ENCODE assay signal across 11 mouse cellular contexts in the genomic region with DNA sequence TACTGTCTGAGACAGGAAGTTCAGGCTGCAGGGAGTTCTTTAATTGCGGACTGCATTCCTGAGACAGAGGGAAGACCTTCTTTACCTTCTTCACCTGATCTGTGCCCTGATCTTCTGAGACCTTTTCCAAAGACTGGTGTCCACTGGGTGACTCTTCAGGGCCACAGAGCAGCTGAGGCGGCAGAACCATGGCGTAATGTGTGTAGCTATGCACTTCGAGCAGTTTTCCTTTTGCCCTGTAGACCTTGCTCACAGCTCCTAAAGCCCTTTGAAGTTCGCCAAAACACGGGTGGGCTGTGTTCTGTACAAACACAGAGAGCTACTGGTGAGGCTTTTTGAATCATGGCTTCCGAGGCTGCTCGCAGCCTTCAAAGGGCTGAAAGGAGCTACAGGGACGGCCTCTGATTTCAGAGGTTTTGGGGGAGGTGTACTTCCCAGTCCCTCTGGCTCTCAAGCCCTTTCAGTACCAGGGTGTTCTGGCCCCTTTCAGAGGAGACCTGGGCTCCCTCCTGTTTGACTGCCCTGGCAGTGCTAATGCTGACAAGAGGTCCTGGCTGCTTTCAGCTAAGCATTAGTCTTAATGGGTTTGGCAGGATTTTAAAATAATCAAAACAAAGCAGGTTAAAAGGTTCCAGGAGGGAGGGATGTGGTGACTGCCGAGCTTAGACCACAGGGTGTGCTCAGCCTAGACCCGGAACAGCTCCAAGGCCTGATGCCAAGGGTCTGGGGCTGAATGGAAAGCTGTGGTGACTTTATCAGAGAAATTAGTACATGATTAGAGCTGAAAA. TPM values are rescaled to one million over a fixed set of nuclear protein-coding genes. Genes with fewer than 3 reads are reported as not detected.
DNase-seq lines count a peak whose midpoint lies in the region; ATAC-seq lines count a peak whose summit lies in the region.
"Had no signal": no experiment of that assay in that cellular context is flagged by ENCODE, and none has a peak within 500 bp of the region (broad histone marks: within the 10 kb centered on the region; RNA-seq: fewer than 3 reads in every experiment).

No protein-coding gene starts in this region.

- H3K4me2 ChIP-seq in hindbrain, embryonic 12.5 days (replicated peaks), result no peak overlapping the region
- no peak overlapping the region for H3K4me2 ChIP-seq in forebrain, embryonic 14.5 days (ENCODE audit: low read length)
- H3K4me2 ChIP-seq in midbrain, embryonic 13.5 days (replicated peaks), result no peak overlapping the region
- no peak overlapping the region for H3K4me2 ChIP-seq in liver, embryonic 11.5 days

- DNase-seq in hindbrain, embryonic 10.5 days (ENCODE audit: low spot score), result peak; percentile 9
- DNase-seq in embryo, embryonic 10.5 days (ENCODE audit: low spot score), result peak; percentile 38
- peak; percentile 56 for DNase-seq in forebrain, embryonic 14.5 days (ENCODE audit: low spot score)
- DNase-seq in gastrocnemius, postnatal 10 days, result no peak
- DNase-seq in liver, embryonic 11.5 days (ENCODE audit: low spot score), result no peak
- DNase-seq: lung, adult 2 months had no signal

- WGBS in hindbrain, embryonic 10.5 days, result 50% methylated on average over 11 of the region's 11 CpGs
- 53% methylated on average over 11 of the region's 11 CpGs for WGBS in hindbrain, embryonic 12.5 days
- 30% methylated on average over 11 of the region's 11 CpGs for whole genome bisulfite sequencing in forebrain, embryonic 14.5 days
- WGBS in midbrain, embryonic 13.5 days, result 42% methylated on average over 11 of the region's 11 CpGs
- 52% methylated on average over 11 of the region's 11 CpGs for WGBS in liver, embryonic 11.5 days

- H3K4me1 ChIP-seq in hindbrain, embryonic 10.5 days (replicated peaks), result no peaks in the 10 kb centered on the region; the same call in 1 of the 2 replicates
- H3K4me1 ChIP-seq in hindbrain, embryonic 12.5 days, result peaks cover 6% of the 10 kb centered on the region
- H3K4me1 ChIP-seq in forebrain, embryonic 14.5 days (ENCODE audit: control insufficient read depth, insufficient read depth, low read length), result no peaks in the 10 kb centered on the region
- H3K4me1 ChIP-seq in midbrain, embryonic 13.5 days (replicated peaks), result peaks cover 25% of the 10 kb centered on the region
- no peaks in the 10 kb centered on the region for H3K4me1 ChIP-seq in liver, embryonic 11.5 days (replicated peaks; ENCODE audit: control insufficient read depth, insufficient read depth, low read length)

- no peaks in the 10 kb centered on the region for H3K27me3 ChIP-seq in hindbrain, embryonic 10.5 days (ENCODE audit: insufficient read depth, poor library complexity, severe bottlenecking)
- H3K27me3 ChIP-seq in hindbrain, embryonic 12.5 days, result no peaks in the 10 kb centered on the region
- H3K27me3 ChIP-seq in forebrain, embryonic 14.5 days (replicated peaks; ENCODE audit: control insufficient read depth, insufficient read depth, low read length), result no peaks in the 10 kb centered on the region
- H3K27me3 ChIP-seq in midbrain, embryonic 13.5 days, result no peaks in the 10 kb centered on the region
- no peaks in the 10 kb centered on the region for H3K27me3 ChIP-seq in liver, embryonic 11.5 days (replicated peaks; ENCODE audit: control insufficient read depth, insufficient read depth, low read length)

- no peak overlapping the region for H3K4me3 ChIP-seq in hindbrain, embryonic 10.5 days
- no peak overlapping the region for H3K4me3 ChIP-seq in hindbrain, embryonic 12.5 days
- no peak overlapping the region for H3K4me3 ChIP-seq in forebrain, embryonic 14.5 days (ENCODE audit: low read depth, low read length)
- H3K4me3 ChIP-seq in midbrain, embryonic 13.5 days (replicated peaks), result no peak overlapping the region
- no peak overlapping the region for H3K4me3 ChIP-seq in liver, embryonic 11.5 days (ENCODE audit: low read depth, low read length)
- H3K4me3 ChIP-seq: myocyte had no signal

- no peak overlapping the region for H3K9ac ChIP-seq in hindbrain, embryonic 12.5 days
- H3K9ac ChIP-seq in forebrain, embryonic 14.5 days (ENCODE audit: low read length), result no peak overlapping the region
- H3K9ac ChIP-seq in midbrain, embryonic 13.5 days (replicated peaks), result no peak overlapping the region
- H3K9ac ChIP-seq in liver, embryonic 11.5 days (ENCODE audit: low read depth, low read length), result no peak overlapping the region

- no peaks in the 10 kb centered on the region for H3K36me3 ChIP-seq in hindbrain, embryonic 10.5 days
- H3K36me3 ChIP-seq in hindbrain, embryonic 12.5 days, result no peaks in the 10 kb centered on the region
- H3K36me3 ChIP-seq in forebrain, embryonic 14.5 days (ENCODE audit: control insufficient read depth, insufficient read depth, low read length), result no peaks in the 10 kb centered on the region
- no peaks in the 10 kb centered on the region for H3K36me3 ChIP-seq in midbrain, embryonic 13.5 days
- H3K36me3 ChIP-seq in liver, embryonic 11.5 days (ENCODE audit: control insufficient read depth, insufficient read depth, low read length), result no peaks in the 10 kb centered on the region

- H3K27ac ChIP-seq in hindbrain, embryonic 10.5 days, result 0 out of 2 replicates have a peak overlapping the region, but pooled peaks have one; percentile 20
- H3K27ac ChIP-seq in hindbrain, embryonic 12.5 days, result no peak overlapping the region
- H3K27ac ChIP-seq in forebrain, embryonic 14.5 days (ENCODE audit: low read depth, low read length), result no peak overlapping the region
- H3K27ac ChIP-seq in midbrain, embryonic 13.5 days, result no peak overlapping the region
- no peak overlapping the region for H3K27ac ChIP-seq in liver, embryonic 11.5 days (ENCODE audit: low read depth, low read length)

- no peaks in the 10 kb centered on the region for H3K9me3 ChIP-seq in hindbrain, embryonic 10.5 days
- H3K9me3 ChIP-seq in hindbrain, embryonic 12.5 days (replicated peaks), result 0 out of 2 replicates have a peak, but pooled peaks cover 4% of the 10 kb centered on the region
- no peaks in the 10 kb centered on the region for H3K9me3 ChIP-seq in forebrain, embryonic 14.5 days (replicated peaks; ENCODE audit: control insufficient read depth, low read length)
- H3K9me3 ChIP-seq in midbrain, embryonic 13.5 days, result no peaks in the 10 kb centered on the region
- H3K9me3 ChIP-seq in liver, embryonic 11.5 days (ENCODE audit: control insufficient read depth, low read length), result no peaks in the 10 kb centered on the region

- no peak for ATAC-seq in hindbrain, embryonic 12.5 days (ENCODE audit: low FRiP score)
- ATAC-seq in forebrain, embryonic 14.5 days, result peak; percentile 36; the same call in 1 of the 2 replicates
- peak; percentile 35; the same call in 1 of the 2 replicates for ATAC-seq in midbrain, embryonic 13.5 days
- no peak for ATAC-seq in monocyte, adult 5-6 weeks (replicated peaks; ENCODE audit: insufficient number of reproducible peaks, low FRiP score, low TSS enrichment, poor library complexity, severe bottlenecking)
- ATAC-seq in liver, embryonic 11.5 days (replicated peaks; ENCODE audit: low FRiP score), result no peak

RNA-seq across cellular contexts. Expression of gene 4930583I09Rik, which starts 33.5 kb away (rescaled TPM):
- polyA plus RNA-seq in hindbrain, embryonic 10.5 days (2016; fragmentation: Nextera tagmentation; extraction: Ambion mirVana), result not detected in 2 replicates
- not detected in 2 replicates for polyA plus RNA-seq in hindbrain, embryonic 12.5 days (2016; fragmentation: Nextera tagmentation; extraction: Ambion mirVana)
- not detected in 2 replicates for polyA plus RNA-seq in forebrain, embryonic 14.5 days (2014; fragmentation: Nextera tagmentation; extraction: Ambion mirVana)
- polyA plus RNA-seq in midbrain, embryonic 13.5 days (2015; fragmentation: Nextera tagmentation; extraction: Ambion mirVana), result not detected in 2 replicates
- total RNA-seq in gastrocnemius, postnatal 10 days (2021), result not detected
- total RNA-seq in monocyte, adult 5-6 weeks (2017), result not detected in 3 replicates
- polyA plus RNA-seq in liver, embryonic 11.5 days (2014; fragmentation: Nextera tagmentation; extraction: Ambion mirVana), result not detected in 2 replicates
- total RNA-seq: layer of hippocampus, postnatal 25 days had no signal
- polyA plus RNA-seq: lung, adult 2 months had no signal

Comparison
In these comparisons a context has a peak if more than half of its experiments do, and no peak if none do; other contexts are left out.
1. DNase-seq: peak in hindbrain, embryonic 10.5 days (single experiment), embryo, embryonic 10.5 days (single experiment) and forebrain, embryonic 14.5 days (single experiment); none in gastrocnemius, postnatal 10 days (single experiment) and liver, embryonic 11.5 days (single experiment).
2. ATAC-seq: peak in forebrain, embryonic 14.5 days (single experiment) and midbrain, embryonic 13.5 days (single experiment); none in hindbrain, embryonic 12.5 days (single experiment), monocyte, adult 5-6 weeks (single experiment) and liver, embryonic 11.5 days (single experiment).